Mouse (Mus musculus) embryonic facial prominence, embryonic 14.5 days (tissue): ENCODE data around the gene Ctf2. TPM values are rescaled to one million over a fixed set of nuclear protein-coding genes. Genes with fewer than 3 reads are reported as not detected.

ENCODE experiments used
- ATAC-seq: fragments of 200-750 bp; cut with Nextera tagmentation; 2 replicates; pipeline ENCODE4 v1.8.0; 2017; ENCODE audit warnings: low read depth, moderate number of reproducible peaks, moderate TSS enrichment
- DNase-seq: peaks from one replicate; pipeline ENCODE4 v3.0.0-alpha.2; 2015; ENCODE audit warnings: low spot score
- H3K27ac ChIP-seq: fragments of 300-500 bp; sonication (generic); replicated peaks from 2 replicates; pipeline ENCODE4 v1.5.1; 2014; ENCODE audit warnings: low read depth, mild to moderate bottlenecking, low read length, moderate library complexity
- H3K27me3 ChIP-seq: fragments of 300-500 bp; sonication (generic); replicated peaks from 2 replicates; pipeline ENCODE4 v1.6.1; 2014; ENCODE audit warnings: low read length; ENCODE audit not compliant: control insufficient read depth, insufficient read depth
- H3K36me3 ChIP-seq: fragments of 300-500 bp; sonication (generic); 2 replicates; pipeline ENCODE4 v1.6.1; 2014; ENCODE audit warnings: low read length, mixed read lengths; ENCODE audit not compliant: control insufficient read depth, insufficient read depth
- H3K4me1 ChIP-seq: fragments of 300-500 bp; sonication (generic); 2 replicates; pipeline ENCODE4 v1.6.1; 2014; ENCODE audit warnings: antibody characterized with exemption, low read length; ENCODE audit not compliant: control insufficient read depth, insufficient read depth
- H3K4me2 ChIP-seq: fragments of 300-500 bp; sonication (generic); 2 replicates; pipeline ENCODE4 v1.6.1; 2014; ENCODE audit warnings: low read depth, mild to moderate bottlenecking, low read length, moderate library complexity, mixed read lengths
- H3K4me3 ChIP-seq: fragments of 300-500 bp; sonication (generic); 2 replicates; pipeline ENCODE4 v1.5.1; 2014; ENCODE audit warnings: low read depth, mild to moderate bottlenecking, low read length
- H3K9ac ChIP-seq: fragments of 300-500 bp; sonication (generic); 2 replicates; pipeline ENCODE4 v1.6.1; 2014; ENCODE audit warnings: low read depth, mild to moderate bottlenecking, low read length, moderate library complexity, mixed read lengths
- H3K9me3 ChIP-seq: fragments of 300-500 bp; sonication (generic); 2 replicates; pipeline ENCODE4 v1.6.1; 2016; ENCODE audit warnings: low read length; ENCODE audit not compliant: control insufficient read depth
- WGBS: fragments of 180-500 bp; shearing (Covaris S2); extraction: QIAGEN DNeasy Blood & Tissue Kit; methylation state at CpG from one replicate; pipeline ENCODE4 v1.1.7; 2014; 5-methylcytosine and 5-hydroxymethylcytosine counted together
- polyA plus RNA-seq: library from polyadenylated mRNA; unstranded; fragments of >200 nt; fragmentation: Nextera tagmentation; extraction: Ambion mirVana; gene quantifications from 2 replicates; pipeline ENCODE4 v1.2.1, GENCODE M21; 2014

Ctf2 gene
- polyA plus RNA-seq, 1 experiment from 2014 or later: 0.35 TPM

DNA sequence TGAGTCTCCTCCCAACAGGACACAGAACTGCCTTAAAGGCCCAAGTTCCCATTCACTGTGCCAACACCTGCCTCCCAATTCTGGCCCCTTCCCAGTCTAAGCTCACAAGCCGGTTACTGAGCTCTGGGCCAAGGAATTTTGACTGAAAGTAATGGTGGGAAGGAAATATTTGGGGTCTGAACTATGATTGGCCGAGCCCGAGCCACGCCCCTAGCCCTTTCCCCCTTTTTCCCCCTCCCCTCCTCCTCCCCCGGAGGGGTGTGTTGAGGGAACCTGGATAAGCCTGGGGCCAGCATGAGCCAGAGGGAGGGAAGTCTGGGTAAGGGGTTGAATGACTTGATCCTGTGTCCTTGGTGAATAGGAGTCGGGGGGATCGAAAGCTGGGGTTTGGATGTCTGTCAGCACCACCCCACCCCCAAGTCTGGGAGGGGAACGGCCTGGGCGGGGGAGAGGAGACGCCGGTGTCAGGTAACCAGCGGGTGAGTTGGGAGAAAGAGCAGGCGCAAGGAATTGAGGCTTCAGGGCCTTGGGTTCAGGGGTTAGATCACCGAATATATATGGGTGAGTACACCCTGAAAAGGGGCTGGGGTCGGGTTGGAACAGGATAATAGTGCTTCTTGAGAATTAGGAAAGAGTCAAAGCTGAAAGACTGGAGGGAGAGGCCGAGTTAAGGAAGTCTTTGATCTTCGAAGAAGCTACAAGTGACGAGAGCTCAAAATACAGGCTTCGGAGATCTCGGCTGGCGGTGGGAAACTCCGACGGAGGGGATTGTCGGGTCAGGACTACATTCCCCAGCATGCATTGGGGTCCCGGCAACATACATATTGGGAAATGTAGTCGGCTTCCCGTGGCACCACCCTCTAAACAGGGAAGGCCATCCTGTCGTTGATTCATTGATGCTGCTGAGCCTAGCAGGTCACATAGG is 19.2 kb downstream of the Ctf2 start, which contains the start of gene Ctf1:
Gene Ctf1 (plus strand): TSS at position 276 of the 925 bp plus-strand sequence.
- Histone ChIP-seq H3K9me3 (no peaks in the 10 kb centered on the region), H3K9ac (peak within 1 kb of the TSS; percentile 70), H3K27me3 (no peaks in the 10 kb centered on the region), H3K27ac (peak within 1 kb of the TSS; percentile 97), H3K4me3 (peak within 1 kb of the TSS; percentile 51), H3K36me3 (0 out of 2 replicates have a peak, but pooled peaks cover 8% of the 10 kb centered on the region), H3K4me1 (peaks cover 25% of the 10 kb centered on the region), H3K4me2 (peak within 1 kb of the TSS; percentile 72)
- DNase-seq: peak; percentile 97
- peak; percentile 71 for ATAC-seq
- WGBS: 1% methylated on average over 27 of the region's 28 CpGs

DNA sequence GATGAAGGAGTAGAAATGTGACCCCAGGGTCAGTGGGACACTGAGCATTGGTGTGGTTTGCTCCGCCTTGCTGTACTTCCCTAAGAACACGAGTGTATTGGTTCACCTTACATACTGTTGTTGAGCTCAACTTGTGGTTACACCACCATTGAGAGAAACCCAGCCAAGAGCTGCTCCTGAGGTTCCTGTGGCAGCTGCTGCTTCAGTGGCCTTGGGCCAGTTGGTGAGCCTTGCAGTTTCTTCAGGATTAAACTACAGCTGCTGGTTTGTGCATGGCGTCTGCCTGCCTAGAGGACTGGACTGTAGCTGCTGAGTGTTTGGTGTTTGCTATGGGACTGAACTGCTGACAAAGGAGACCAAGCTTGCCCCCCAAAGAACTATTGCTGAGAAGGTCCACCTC is 20.5 kb downstream of the Ctf2 start:
- Histone ChIP-seq H3K9me3 (no peaks in the 10 kb centered on the region), H3K4me1 (peaks cover 36% of the 10 kb centered on the region), H3K4me2 (peak overlapping the region; percentile 72), H3K4me3 (no peak overlapping the region), H3K36me3 (peaks cover 15% of the 10 kb centered on the region), H3K9ac (peak overlapping the region; percentile 30; the same call in 1 of the 2 replicates), H3K27ac (peak overlapping the region; percentile 97), H3K27me3 (no peaks in the 10 kb centered on the region)
- peak; percentile 80 for DNase-seq
- WGBS: 54% methylated on average over 3 of the region's 3 CpGs
- no peak for ATAC-seq

DNA sequence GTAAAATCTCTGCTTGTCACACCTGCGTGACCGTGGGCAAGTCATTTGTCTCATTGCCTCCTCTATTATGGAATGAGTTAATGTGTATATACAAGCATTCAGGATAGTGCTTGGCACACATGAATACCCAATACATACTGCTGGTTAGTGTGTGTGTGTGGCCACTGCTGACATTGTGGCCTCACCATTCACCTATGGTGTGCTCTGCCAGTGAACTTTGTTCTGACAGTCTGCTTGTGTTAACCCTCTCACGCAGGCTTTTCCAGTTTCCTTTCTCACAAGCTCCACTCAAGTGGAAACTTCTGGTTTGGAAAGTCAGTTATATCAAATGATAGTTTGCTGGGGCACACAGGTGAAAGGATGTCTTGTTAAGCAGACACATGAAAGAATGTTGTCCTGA is 20.9 kb downstream of the Ctf2 start:
- no peak overlapping the region for H3K4me3 ChIP-seq
- H3K9ac ChIP-seq: no peak overlapping the region
- no peak for ATAC-seq
- no peaks in the 10 kb centered on the region for H3K9me3 ChIP-seq
- no peak for DNase-seq
- H3K36me3 ChIP-seq: peaks cover 19% of the 10 kb centered on the region
- H3K4me1 ChIP-seq: peaks cover 38% of the 10 kb centered on the region
- 0 out of 2 replicates have a peak overlapping the region, but pooled peaks have one; percentile 72 for H3K4me2 ChIP-seq
- H3K27ac ChIP-seq: peak overlapping the region; percentile 97
- H3K27me3 ChIP-seq: no peaks in the 10 kb centered on the region
- WGBS: 85% methylated on average over 3 of the region's 3 CpGs

DNA sequence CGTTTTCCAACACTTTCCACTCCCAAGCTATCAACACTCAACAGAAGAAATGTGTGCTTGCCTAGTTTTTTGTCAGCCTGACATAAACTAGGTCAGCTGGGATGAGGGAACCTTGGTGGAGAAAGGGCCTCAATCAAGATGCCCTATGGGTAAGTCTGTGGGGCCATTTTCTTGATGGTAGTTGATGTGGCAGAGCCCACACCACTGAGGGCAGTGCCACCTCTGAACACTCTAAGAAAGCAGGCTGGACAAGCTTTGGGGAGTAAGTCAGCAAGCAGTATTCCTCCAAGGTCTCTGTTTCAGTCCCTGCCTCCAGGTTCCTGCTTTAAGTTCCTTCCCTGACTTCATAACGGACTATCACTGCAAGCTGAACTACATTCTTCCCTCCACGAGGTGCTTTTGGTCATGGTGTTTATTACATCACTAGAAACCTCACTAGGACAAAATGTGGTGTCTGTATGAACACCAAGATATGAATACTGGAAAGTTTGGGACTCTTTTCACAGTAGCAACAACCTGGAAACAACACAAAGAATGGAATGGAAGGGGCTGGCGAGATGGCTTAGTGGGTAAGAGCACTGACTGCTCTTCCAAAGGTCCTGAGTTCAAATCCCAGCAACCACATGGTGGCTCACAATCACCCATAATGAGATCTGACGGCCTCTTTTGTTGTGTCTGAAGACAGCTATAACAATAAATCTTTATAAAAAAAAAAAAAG is 22.5 kb downstream of the Ctf2 start:
- Histone ChIP-seq H3K36me3 (peaks cover 26% of the 10 kb centered on the region), H3K27ac (peak overlapping the region; percentile 99), H3K4me1 (peaks cover 38% of the 10 kb centered on the region), H3K27me3 (no peaks in the 10 kb centered on the region), H3K4me2 (peak overlapping the region; percentile 86), H3K4me3 (peak overlapping the region; percentile 86), H3K9ac (peak overlapping the region; percentile 95), H3K9me3 (no peaks in the 10 kb centered on the region)
- ATAC-seq: no peak
- 68% methylated on average over 5 of the region's 5 CpGs for WGBS
- DNase-seq: no peak

DNA sequence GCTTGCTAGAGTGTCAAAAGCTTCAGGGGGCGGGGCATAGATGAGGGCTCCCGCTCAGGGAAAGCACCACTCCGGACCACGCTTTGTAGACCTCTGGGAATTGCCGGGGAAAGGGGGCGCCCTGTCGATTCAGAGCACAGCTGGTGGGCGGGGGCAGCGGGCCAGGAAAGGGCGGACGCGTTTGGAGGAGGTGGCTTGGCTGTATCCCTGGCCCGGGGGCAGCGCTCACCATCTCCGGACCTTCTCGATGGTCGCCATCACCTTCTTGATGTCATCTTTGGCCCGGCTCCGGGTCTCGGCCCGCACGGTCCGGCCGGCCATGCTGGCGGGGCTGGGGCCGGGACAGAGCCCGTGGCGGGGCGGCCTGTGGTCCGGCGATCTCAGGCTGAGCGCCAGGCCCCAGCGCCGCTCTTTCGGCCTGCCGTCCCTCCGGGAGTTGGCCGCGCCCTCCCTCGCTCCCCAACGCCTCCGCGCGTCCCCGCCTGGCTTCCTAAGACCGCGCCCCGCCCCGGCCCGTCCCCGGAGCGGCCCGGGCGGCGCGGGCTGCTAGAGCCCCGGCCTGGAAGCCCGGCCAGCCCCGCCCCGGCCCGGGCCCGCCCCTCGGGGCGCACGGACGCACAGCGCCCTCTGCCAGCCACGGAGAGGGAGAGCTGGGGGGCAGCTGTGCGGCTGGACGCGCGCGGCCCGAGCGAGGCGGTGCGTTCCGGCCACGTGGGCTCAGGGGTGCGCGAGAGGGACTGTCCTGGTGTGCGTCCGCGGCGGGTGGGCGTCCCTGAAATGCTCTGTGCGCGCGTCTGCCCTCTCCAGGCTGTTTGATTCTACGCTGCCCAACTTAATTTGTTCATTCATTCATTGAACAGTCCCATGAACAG is 23.5 kb downstream of the Ctf2 start, which contains the start of gene Bcl7c:
Gene Bcl7c (minus strand): TSS at position 727 of the 872 bp plus-strand sequence.
- H3K36me3 ChIP-seq: peaks cover 36% of the 10 kb centered on the region
- peak; percentile 79 for ATAC-seq
- peak; percentile 97 for DNase-seq

DNA sequence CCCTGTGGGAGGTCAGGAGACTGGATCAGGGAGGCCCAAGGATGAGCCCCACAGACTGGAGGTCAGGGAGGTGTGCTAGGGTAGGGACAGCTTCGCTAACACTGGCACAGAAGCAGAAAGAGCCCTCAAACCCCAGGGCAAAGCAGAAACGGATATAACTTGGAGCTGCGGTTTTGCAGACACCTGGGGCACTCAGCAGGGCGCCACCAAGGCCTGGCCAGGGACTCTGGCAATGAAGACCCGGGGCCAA is 24.1 kb downstream of the Ctf2 start:
- 0% methylated on average over 5 of the region's 5 CpGs for WGBS
- peak overlapping the region; percentile 99 for H3K27ac ChIP-seq
- H3K9me3 ChIP-seq: no peaks in the 10 kb centered on the region
- no peaks in the 10 kb centered on the region for H3K27me3 ChIP-seq
- peak overlapping the region; percentile 95 for H3K9ac ChIP-seq
- H3K4me1 ChIP-seq: peaks cover 31% of the 10 kb centered on the region
- DNase-seq: no peak
- peaks cover 41% of the 10 kb centered on the region for H3K36me3 ChIP-seq
- peak overlapping the region; percentile 86 for H3K4me3 ChIP-seq
- H3K4me2 ChIP-seq: peak overlapping the region; percentile 86
- ATAC-seq: no peak

More for the DNA sequence above, 23.5 kb downstream of the Ctf2 start, which contains the start of gene Bcl7c:
- 1% methylated on average over 20 of the region's 90 CpGs for WGBS
- Histone ChIP-seq H3K27ac (peak within 1 kb of the TSS; percentile 99), H3K9ac (peak within 1 kb of the TSS; percentile 95), H3K4me2 (peak within 1 kb of the TSS; percentile 86), H3K4me3 (peak within 1 kb of the TSS; percentile 86), H3K27me3 (no peaks in the 10 kb centered on the region), H3K4me1 (peaks cover 33% of the 10 kb centered on the region), H3K9me3 (no peaks in the 10 kb centered on the region)

DNA sequence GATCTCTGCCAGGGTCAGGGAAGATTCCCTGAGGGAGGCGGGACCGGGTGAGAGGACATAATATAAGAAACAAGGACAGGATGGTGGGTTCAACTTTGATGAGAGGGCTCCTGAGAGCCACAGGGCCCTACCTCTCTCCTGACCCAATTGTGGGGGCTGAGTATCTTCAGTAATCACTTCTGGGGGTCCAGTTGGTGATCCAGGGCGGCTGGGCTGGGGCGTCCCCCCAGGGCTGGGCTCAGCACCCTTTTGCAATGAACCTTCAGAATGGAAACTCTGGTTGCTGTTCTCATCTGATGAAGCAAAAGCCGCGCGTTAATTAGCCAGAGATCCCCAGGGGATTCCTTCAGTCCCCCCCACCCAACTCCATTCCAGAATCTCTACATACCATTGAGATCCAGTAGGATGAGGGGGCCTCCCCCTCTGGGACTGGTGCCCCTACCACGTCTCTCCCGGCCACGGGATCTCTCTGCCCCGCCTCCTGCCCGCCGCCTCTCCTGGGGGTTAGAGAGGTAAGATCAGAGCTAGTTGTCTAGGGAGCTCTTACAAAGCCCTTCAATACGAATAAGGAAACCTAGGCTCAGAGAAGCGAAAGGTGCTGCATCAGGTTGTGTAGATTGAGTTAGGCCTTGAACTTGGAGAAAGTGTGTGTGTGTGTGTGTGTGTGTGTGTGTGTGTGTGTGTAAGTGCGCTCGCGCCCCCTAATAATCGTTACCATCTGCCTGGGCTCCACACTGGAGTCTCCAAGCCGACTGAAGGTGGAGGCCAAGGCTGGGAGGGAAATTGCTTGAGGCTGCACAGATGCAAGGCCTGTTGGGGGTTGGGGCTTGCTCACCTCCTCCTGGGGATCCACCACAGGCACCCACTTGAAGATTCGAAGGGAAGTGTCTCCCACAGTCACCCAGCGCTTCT is 24.7 kb downstream of the Ctf2 start:
- DNase-seq (peak; percentile 85), ATAC-seq (no peak)
- peak overlapping the region; percentile 99 for H3K27ac ChIP-seq
- peaks cover 30% of the 10 kb centered on the region for H3K4me1 ChIP-seq
- no peaks in the 10 kb centered on the region for H3K9me3 ChIP-seq
- WGBS: 14% methylated on average over 22 of the region's 22 CpGs
- H3K27me3 ChIP-seq: no peaks in the 10 kb centered on the region
- H3K4me3 ChIP-seq: peak overlapping the region; percentile 86
- peak overlapping the region; percentile 95 for H3K9ac ChIP-seq
- peak overlapping the region; percentile 86 for H3K4me2 ChIP-seq
- H3K36me3 ChIP-seq: peaks cover 46% of the 10 kb centered on the region
